Mouse (Mus musculus) stomach, embryonic 14.5 days (tissue): ENCODE measurements around the gene Tox2. TPM values are rescaled to one million over a fixed set of nuclear protein-coding genes. Genes with fewer than 3 reads are reported as not detected.

Experiments used
- ATAC-seq: fragments of 200-750 bp; cut with Nextera tagmentation; 2 replicates; pipeline ENCODE4 v1.8.0; 2017; ENCODE audit warnings: low read depth, moderate TSS enrichment; ENCODE audit not compliant: insufficient number of reproducible peaks, insufficient read depth, low FRiP score
- H3K27ac ChIP-seq: fragments of 300-500 bp; sonication (generic); 2 replicates; pipeline ENCODE4 v1.5.1; 2014; ENCODE audit warnings: mild to moderate bottlenecking, low read length, moderate library complexity, mixed read lengths
- H3K27me3 ChIP-seq: fragments of 300-500 bp; sonication (generic); 2 replicates; pipeline ENCODE4 v1.6.1; 2014; ENCODE audit warnings: low read length, control low read depth, mixed read lengths; ENCODE audit not compliant: control insufficient read depth, insufficient read depth
- H3K36me3 ChIP-seq: fragments of 300-500 bp; sonication (generic); 2 replicates; pipeline ENCODE4 v1.6.1; 2014; ENCODE audit warnings: mild to moderate bottlenecking, control low read depth, low read length, moderate library complexity, mixed read lengths; ENCODE audit not compliant: control insufficient read depth, insufficient read depth
- H3K4me1 ChIP-seq: fragments of 300-500 bp; sonication (generic); 2 replicates; pipeline ENCODE4 v1.6.1; 2014; ENCODE audit warnings: low read length, control low read depth, mixed read lengths; ENCODE audit not compliant: control insufficient read depth, insufficient read depth
- H3K4me2 ChIP-seq: fragments of 300-500 bp; sonication (generic); replicated peaks from 2 replicates; pipeline ENCODE4 v1.6.1; 2014; ENCODE audit warnings: low read depth, low read length, control low read depth
- H3K4me3 ChIP-seq: fragments of 300-500 bp; sonication (generic); 2 replicates; pipeline ENCODE4 v1.5.1; 2014; ENCODE audit warnings: low read depth, low read length, control low read depth
- H3K9ac ChIP-seq: fragments of 300-500 bp; sonication (generic); replicated peaks from 2 replicates; pipeline ENCODE4 v1.6.1; 2014; ENCODE audit warnings: low read depth, mild to moderate bottlenecking, control low read depth, low read length, moderate library complexity, mixed read lengths
- H3K9me3 ChIP-seq: fragments of 300-500 bp; sonication (generic); 2 replicates; pipeline ENCODE4 v1.6.1; 2016; ENCODE audit warnings: low read depth, low read length, control low read depth; ENCODE audit not compliant: control insufficient read depth
- WGBS: fragments of 180-500 bp; shearing (Covaris S2); extraction: QIAGEN DNeasy Blood & Tissue Kit; methylation state at CpG from one replicate; pipeline ENCODE4 v1.1.7; 2014; 5-methylcytosine and 5-hydroxymethylcytosine counted together
- polyA plus RNA-seq: library from polyadenylated mRNA; unstranded; fragments of >200 nt; fragmentation: Nextera tagmentation; extraction: Ambion mirVana; gene quantifications from 2 replicates; pipeline ENCODE4 v1.2.1, GENCODE M21; 2014

The Tox2 gene
- polyA plus RNA-seq, 1 experiment from 2014 or later = 7.1 TPM

- no peak for ATAC-seq
- Histone ChIP-seq H3K36me3 (no peaks in the 10 kb centered on the region), H3K9me3 (no peaks in the 10 kb centered on the region), H3K4me1 (peaks cover 4% of the 10 kb centered on the region; the same call in 1 of the 2 replicates), H3K9ac (no peak overlapping the region), H3K27me3 (no peaks in the 10 kb centered on the region), H3K4me3 (no peak overlapping the region), H3K4me2 (no peak overlapping the region), H3K27ac (no peak overlapping the region)
- WGBS = 47% methylated on average over 9 of the region's 9 CpGs
These were observed 30.7 kb downstream of the Tox2 start for GRCm38 (mm10) chr2:163233666-163234065.

GRCm38 (mm10) chr2:163236057-163236456 lies 33.1 kb downstream of the Tox2 start:
- H3K4me1 ChIP-seq = peaks cover 7% of the 10 kb centered on the region; the same call in 1 of the 2 replicates
- H3K4me3 ChIP-seq = no peak overlapping the region
- no peak overlapping the region for H3K27ac ChIP-seq
- no peaks in the 10 kb centered on the region for H3K27me3 ChIP-seq
- no peaks in the 10 kb centered on the region for H3K36me3 ChIP-seq
- H3K9ac ChIP-seq = no peak overlapping the region
- no peak overlapping the region for H3K4me2 ChIP-seq
- H3K9me3 ChIP-seq = no peaks in the 10 kb centered on the region
- WGBS = 46% methylated on average over 7 of the region's 7 CpGs
- no peak for ATAC-seq

- Histone ChIP-seq H3K4me3 (no peak overlapping the region), H3K27ac (no peak overlapping the region), H3K36me3 (no peaks in the 10 kb centered on the region), H3K4me1 (0 out of 2 replicates have a peak, but pooled peaks cover 3% of the 10 kb centered on the region), H3K9me3 (no peaks in the 10 kb centered on the region), H3K4me2 (no peak overlapping the region), H3K27me3 (no peaks in the 10 kb centered on the region), H3K9ac (no peak overlapping the region)
- ATAC-seq = no peak
- 76% methylated on average over 12 of the region's 12 CpGs for WGBS
These were observed 35.1 kb downstream of the Tox2 start for GRCm38 (mm10) chr2:163237999-163238529.

- no peak overlapping the region for H3K4me3 ChIP-seq
These were observed 37.0 kb downstream of the Tox2 start for GRCm38 (mm10) chr2:163239945-163240344.

GRCm38 (mm10) chr2:163241867-163242266 lies 38.9 kb downstream of the Tox2 start:
- ATAC-seq = no peak
- Histone ChIP-seq H3K9me3 (no peaks in the 10 kb centered on the region), H3K4me2 (no peak overlapping the region), H3K27ac (no peak overlapping the region), H3K9ac (no peak overlapping the region), H3K4me1 (0 out of 2 replicates have a peak, but pooled peaks cover 3% of the 10 kb centered on the region), H3K27me3 (no peaks in the 10 kb centered on the region), H3K4me3 (no peak overlapping the region), H3K36me3 (no peaks in the 10 kb centered on the region)
- 17% methylated on average over 5 of the region's 5 CpGs for WGBS

More at GRCm38 (mm10) chr2:163239945-163240344, 37.0 kb downstream of the Tox2 start:
- Histone ChIP-seq H3K4me1 (0 out of 2 replicates have a peak, but pooled peaks cover 3% of the 10 kb centered on the region), H3K9me3 (no peaks in the 10 kb centered on the region), H3K27me3 (no peaks in the 10 kb centered on the region), H3K36me3 (no peaks in the 10 kb centered on the region), H3K27ac (no peak overlapping the region), H3K9ac (no peak overlapping the region), H3K4me2 (no peak overlapping the region)
- ATAC-seq = no peak
- 50% methylated on average over 8 of the region's 8 CpGs for WGBS

GRCm38 (mm10) chr2:163243917-163244852 lies 41.3 kb downstream of the Tox2 start:
- ATAC-seq = no peak
- Histone ChIP-seq H3K4me2 (no peak overlapping the region), H3K36me3 (no peaks in the 10 kb centered on the region), H3K4me3 (no peak overlapping the region), H3K4me1 (0 out of 2 replicates have a peak, but pooled peaks cover 3% of the 10 kb centered on the region), H3K9ac (no peak overlapping the region), H3K27ac (no peak overlapping the region), H3K27me3 (no peaks in the 10 kb centered on the region), H3K9me3 (no peaks in the 10 kb centered on the region)
- WGBS = 85% methylated on average over 12 of the region's 12 CpGs

GRCm38 (mm10) chr2:163248912-163249311 lies 46.0 kb downstream of the Tox2 start:
- WGBS = 72% methylated on average over 7 of the region's 7 CpGs

GRCm38 (mm10) chr2:163252645-163253044 lies 49.7 kb downstream of the Tox2 start:
- H3K27me3 ChIP-seq = no peaks in the 10 kb centered on the region
- no peak overlapping the region for H3K27ac ChIP-seq
- no peak overlapping the region for H3K4me2 ChIP-seq
- 92% methylated on average over 2 of the region's 2 CpGs for WGBS
- no peaks in the 10 kb centered on the region for H3K36me3 ChIP-seq
- no peaks in the 10 kb centered on the region for H3K9me3 ChIP-seq
- ATAC-seq = no peak
- no peak overlapping the region for H3K9ac ChIP-seq
- H3K4me1 ChIP-seq = 0 out of 2 replicates have a peak, but pooled peaks cover 4% of the 10 kb centered on the region
- no peak overlapping the region for H3K4me3 ChIP-seq

More at GRCm38 (mm10) chr2:163248912-163249311, 46.0 kb downstream of the Tox2 start:
- Histone ChIP-seq H3K4me2 (no peak overlapping the region), H3K4me1 (no peaks in the 10 kb centered on the region), H3K27me3 (no peaks in the 10 kb centered on the region), H3K27ac (no peak overlapping the region), H3K9ac (no peak overlapping the region), H3K4me3 (no peak overlapping the region), H3K36me3 (no peaks in the 10 kb centered on the region), H3K9me3 (no peaks in the 10 kb centered on the region)
- no peak for ATAC-seq
